ENCODE assay signal across 9 mouse cellular contexts in the genomic region with DNA sequence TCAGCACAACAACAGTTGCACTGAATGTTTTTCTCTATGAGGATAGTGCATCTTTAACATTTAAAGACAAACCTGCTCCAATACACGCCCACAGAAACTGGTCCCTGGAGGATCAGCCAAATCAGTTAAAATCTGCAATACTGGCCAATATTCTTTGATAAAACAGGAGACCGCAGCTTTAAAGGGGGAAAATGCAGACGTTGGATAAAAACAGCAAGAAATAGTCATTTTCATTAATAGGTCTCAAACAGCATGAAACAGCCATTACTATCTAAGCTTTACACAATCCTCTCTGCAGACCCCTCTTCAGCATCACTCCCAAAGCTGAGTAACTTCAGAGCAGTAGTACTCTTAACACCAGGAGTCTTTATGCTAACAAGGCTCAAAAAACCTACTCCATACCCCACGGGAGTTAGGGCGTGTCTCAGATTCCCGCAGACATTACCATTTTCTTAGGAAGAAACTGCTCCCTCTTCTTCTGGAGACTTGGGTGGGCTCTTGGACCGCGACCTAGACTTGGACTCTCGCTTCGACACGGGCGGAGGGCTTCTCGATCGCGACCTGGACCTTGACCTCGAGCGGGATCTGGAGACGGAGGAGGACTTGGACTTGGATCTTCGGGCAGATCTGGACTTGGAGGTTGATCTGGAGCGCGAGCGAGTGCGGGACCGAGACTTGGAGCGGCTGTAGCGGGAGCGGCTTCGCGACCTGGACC. TPM values are rescaled to one million over a fixed set of nuclear protein-coding genes. Genes with fewer than 3 reads are reported as not detected.
DNase-seq lines count a peak whose midpoint lies in the region; ATAC-seq and TF ChIP-seq lines count a peak whose summit lies in the region.
"Had no signal": no experiment of that assay in that cellular context is flagged by ENCODE, and none has a peak within 500 bp of the region (broad histone marks: within the 10 kb centered on the region; RNA-seq: fewer than 3 reads in every experiment).

No protein-coding gene starts in this region.

- ATAC-seq in heart, embryonic 12.5 days (ENCODE audit: insufficient number of reproducible peaks, low FRiP score): no peak
- no peak for ATAC-seq in forebrain, embryonic 11.5 days (replicated peaks; ENCODE audit: low FRiP score)
- ATAC-seq in stomach, embryonic 14.5 days (ENCODE audit: insufficient number of reproducible peaks, insufficient read depth, low FRiP score, low read depth): no peak

- H3K4me1 ChIP-seq in heart, embryonic 12.5 days (replicated peaks): peaks cover 21% of the 10 kb centered on the region
- no peaks in the 10 kb centered on the region for H3K4me1 ChIP-seq in ES-E14 (ENCODE audit: control insufficient read depth in 2 of 2, insufficient read depth in 2 of 2, low read length in 2 of 2, poor library complexity in 1 of 2)
- peaks cover 6% of the 10 kb centered on the region; the same call in 1 of the 2 replicates for H3K4me1 ChIP-seq in forebrain, embryonic 11.5 days (replicated peaks; ENCODE audit: control insufficient read depth, insufficient read depth, low read length)
- H3K4me1 ChIP-seq in limb, embryonic 10.5 days: peaks cover 28% of the 10 kb centered on the region
- peaks cover 12% of the 10 kb centered on the region for H3K4me1 ChIP-seq in stomach, embryonic 14.5 days (ENCODE audit: control insufficient read depth, insufficient read depth, low read length)

- no peaks in the 10 kb centered on the region for H3K27me3 ChIP-seq in heart, embryonic 12.5 days (replicated peaks)
- H3K27me3 ChIP-seq in forebrain, embryonic 11.5 days (ENCODE audit: control insufficient read depth, insufficient read depth, low read length): no peaks in the 10 kb centered on the region
- no peaks in the 10 kb centered on the region for H3K27me3 ChIP-seq in limb, embryonic 10.5 days (ENCODE audit: low read depth, poor library complexity, severe bottlenecking)
- no peaks in the 10 kb centered on the region for H3K27me3 ChIP-seq in stomach, embryonic 14.5 days (ENCODE audit: control insufficient read depth, insufficient read depth, low read length)

- WGBS in heart, embryonic 12.5 days: under 1% methylated on average over 29 of the region's 29 CpGs
- under 1% methylated on average over 29 of the region's 29 CpGs for WGBS in forebrain, embryonic 11.5 days
- WGBS in limb, embryonic 10.5 days: 1% methylated on average over 29 of the region's 29 CpGs
- WGBS in stomach, embryonic 14.5 days: under 1% methylated on average over 29 of the region's 29 CpGs

- peak overlapping the region; percentile 94 for H3K4me3 ChIP-seq in heart, embryonic 12.5 days
- peak overlapping the region; percentile 81 to 94 for H3K4me3 ChIP-seq in ES-E14 (ENCODE audit: insufficient read depth in 1 of 2, low read depth in 1 of 2, low read length in 2 of 2, poor library complexity in 1 of 2, severe bottlenecking in 1 of 2)
- peak overlapping the region; percentile 100 for H3K4me3 ChIP-seq in forebrain, embryonic 11.5 days (ENCODE audit: low read depth, low read length)
- H3K4me3 ChIP-seq in limb, embryonic 10.5 days: peak overlapping the region; percentile 93
- H3K4me3 ChIP-seq in stomach, embryonic 14.5 days (ENCODE audit: low read depth, low read length): peak overlapping the region; percentile 97

- no peaks in the 10 kb centered on the region for H3K9me3 ChIP-seq in heart, embryonic 12.5 days (replicated peaks)
- H3K9me3 ChIP-seq in ES-E14 (ENCODE audit: control insufficient read depth, insufficient read depth, low read depth, low read length): no peaks in the 10 kb centered on the region
- H3K9me3 ChIP-seq in forebrain, embryonic 11.5 days (ENCODE audit: control insufficient read depth, low read length): no peaks in the 10 kb centered on the region
- no peaks in the 10 kb centered on the region for H3K9me3 ChIP-seq in limb, embryonic 10.5 days (replicated peaks)
- no peaks in the 10 kb centered on the region for H3K9me3 ChIP-seq in stomach, embryonic 14.5 days (ENCODE audit: control insufficient read depth, low read depth, low read length)

- H3K36me3 ChIP-seq in heart, embryonic 12.5 days: peaks cover 45% of the 10 kb centered on the region
- H3K36me3 ChIP-seq in ES-E14 (ENCODE audit: control insufficient read depth, insufficient read depth, low read length, poor library complexity, severe bottlenecking): peaks cover 27% of the 10 kb centered on the region
- peaks cover 9% of the 10 kb centered on the region; the same call in 1 of the 2 replicates for H3K36me3 ChIP-seq in forebrain, embryonic 11.5 days (ENCODE audit: control insufficient read depth, insufficient read depth, low read length)
- H3K36me3 ChIP-seq in limb, embryonic 10.5 days: peaks cover 52% of the 10 kb centered on the region
- peaks cover 31% of the 10 kb centered on the region for H3K36me3 ChIP-seq in stomach, embryonic 14.5 days (ENCODE audit: control insufficient read depth, insufficient read depth, low read length)

- peak overlapping the region; percentile 88 for H3K4me2 ChIP-seq in heart, embryonic 12.5 days
- H3K4me2 ChIP-seq in forebrain, embryonic 11.5 days (ENCODE audit: low read depth, low read length, severe bottlenecking): peak overlapping the region; percentile 80
- peak overlapping the region; percentile 80 for H3K4me2 ChIP-seq in stomach, embryonic 14.5 days (replicated peaks; ENCODE audit: low read depth, low read length)

- H3K9ac ChIP-seq in heart, embryonic 12.5 days: peak overlapping the region; percentile 96
- H3K9ac ChIP-seq in ES-E14 (ENCODE audit: insufficient read depth, low read depth, low read length, poor library complexity, severe bottlenecking): peak overlapping the region; percentile 98
- peak overlapping the region; percentile 99 for H3K9ac ChIP-seq in forebrain, embryonic 11.5 days (ENCODE audit: low read length)
- H3K9ac ChIP-seq in stomach, embryonic 14.5 days (replicated peaks; ENCODE audit: low read depth, low read length): peak overlapping the region; percentile 99

- no peak for DNase-seq in heart, adult 9 months (ENCODE audit: low spot score in 2 of 2)
- no peak for DNase-seq in ES-E14 (ENCODE audit: low read depth, low spot score)
- DNase-seq in forebrain, embryonic 11.5 days (ENCODE audit: low spot score): no peak
- no peak for DNase-seq in limb, embryonic 10.5 days (ENCODE audit: low spot score)
- DNase-seq in thymus, postnatal 14 days: no peak
- DNase-seq in ovary, postnatal 10 days (ENCODE audit: low spot score): no peak

- H3K27ac ChIP-seq in heart, embryonic 12.5 days (ENCODE audit: poor library complexity, severe bottlenecking): peak overlapping the region; percentile 99
- H3K27ac ChIP-seq in ES-E14 (ENCODE audit: insufficient read depth, low read depth, low read length, poor library complexity, severe bottlenecking): peak overlapping the region; percentile 91
- H3K27ac ChIP-seq in forebrain, embryonic 11.5 days (ENCODE audit: low read depth, low read length): peak overlapping the region; percentile 99
- H3K27ac ChIP-seq in limb, embryonic 10.5 days: peak overlapping the region; percentile 97
- peak overlapping the region; percentile 98 for H3K27ac ChIP-seq in stomach, embryonic 14.5 days (ENCODE audit: low read length)

- in situ Hi-C loops in ES-E14 (cut with MboI; ENCODE audit: low sequenced_read_pairs in 2 of 2, unreplicated experiment in 2 of 2): no loop called here

TF ChIP-seq in ES-E14, 5 proteins besides CTCF, POLR2A, EP300 and RAD21:
- TF ChIP-seq ZC3H11A (IDR thresholded peaks at IDR 0.05; ENCODE audit: borderline replicate concordance, low read depth, low read length) (no peak), MAFK (IDR thresholded peaks at IDR 0.05; ENCODE audit: insufficient read depth, low read depth, low read length) (no peak; the same call in 1 of the 2 replicates), HCFC1 (IDR thresholded peaks at IDR 0.05; ENCODE audit: borderline replicate concordance, insufficient read depth, low read length) (0 out of 2 replicates have a peak, but pooled peaks have one; percentile 30), ZNF384 (IDR thresholded peaks at IDR 0.05; ENCODE audit: low read depth, low read length) (no peak), CHD2 (IDR thresholded peaks at IDR 0.05; ENCODE audit: low read depth, low read length) (no peak; the same call in 1 of the 2 replicates)

RNA-seq across cellular contexts. Expression of a gene that starts 0.5 kb away (rescaled TPM):
- polyA plus RNA-seq in heart, embryonic 12.5 days (2016; fragmentation: Nextera tagmentation; extraction: Ambion mirVana): 37.6 and 39.9 TPM in 2 replicates
- 21.5 and 26.5 TPM in 2 replicates for total RNA-seq in ES-E14 (2012; rRNA removed)
- polyA plus RNA-seq in forebrain, embryonic 11.5 days (2014; fragmentation: Nextera tagmentation; extraction: Ambion mirVana): 27.9 and 31.0 TPM in 2 replicates
- 17.9 and 22.5 TPM in 2 replicates for polyA plus RNA-seq in limb, embryonic 10.5 days (2016; fragmentation: Nextera tagmentation; extraction: Ambion mirVana)
- polyA plus RNA-seq in stomach, embryonic 14.5 days (2014; fragmentation: Nextera tagmentation; extraction: Ambion mirVana): 38.7 and 40.8 TPM in 2 replicates

RNA-seq across cellular contexts. Expression of a gene that starts 1.2 kb away (rescaled TPM):
- 605 and 640 TPM in 2 replicates for polyA plus RNA-seq in heart, embryonic 12.5 days (2016; fragmentation: Nextera tagmentation; extraction: Ambion mirVana)
- total RNA-seq in ES-E14 (2012; rRNA removed): 361 and 367 TPM in 2 replicates
- 1,008 and 1,039 TPM in 2 replicates for polyA plus RNA-seq in forebrain, embryonic 11.5 days (2014; fragmentation: Nextera tagmentation; extraction: Ambion mirVana)
- polyA plus RNA-seq in limb, embryonic 10.5 days (2016; fragmentation: Nextera tagmentation; extraction: Ambion mirVana): 925 and 971 TPM in 2 replicates
- polyA plus RNA-seq in stomach, embryonic 14.5 days (2014; fragmentation: Nextera tagmentation; extraction: Ambion mirVana): 821 and 918 TPM in 2 replicates

RNA-seq across cellular contexts. Expression of a gene that starts 8.5 kb away (rescaled TPM):
- 76.9 and 77.8 TPM in 2 replicates for polyA plus RNA-seq in heart, embryonic 12.5 days (2016; fragmentation: Nextera tagmentation; extraction: Ambion mirVana)
- total RNA-seq in ES-E14 (2012; rRNA removed): 78.1 and 80.8 TPM in 2 replicates
- 86.8 and 99.5 TPM in 2 replicates for polyA plus RNA-seq in forebrain, embryonic 11.5 days (2014; fragmentation: Nextera tagmentation; extraction: Ambion mirVana)
- polyA plus RNA-seq in limb, embryonic 10.5 days (2016; fragmentation: Nextera tagmentation; extraction: Ambion mirVana): 93.1 and 111 TPM in 2 replicates
- 68.2 and 68.6 TPM in 2 replicates for polyA plus RNA-seq in stomach, embryonic 14.5 days (2014; fragmentation: Nextera tagmentation; extraction: Ambion mirVana)

RNA-seq across cellular contexts. Expression of a gene that starts 8.7 kb away (rescaled TPM):
- polyA plus RNA-seq in heart, embryonic 12.5 days (2016; fragmentation: Nextera tagmentation; extraction: Ambion mirVana): 55.5 and 57.4 TPM in 2 replicates
- 34.4 and 36.6 TPM in 2 replicates for total RNA-seq in ES-E14 (2012; rRNA removed)
- 67.6 and 70.4 TPM in 2 replicates for polyA plus RNA-seq in forebrain, embryonic 11.5 days (2014; fragmentation: Nextera tagmentation; extraction: Ambion mirVana)
- 56.5 and 59.5 TPM in 2 replicates for polyA plus RNA-seq in limb, embryonic 10.5 days (2016; fragmentation: Nextera tagmentation; extraction: Ambion mirVana)
- 68.9 and 71.7 TPM in 2 replicates for polyA plus RNA-seq in stomach, embryonic 14.5 days (2014; fragmentation: Nextera tagmentation; extraction: Ambion mirVana)

RNA-seq across cellular contexts. Expression of a gene that starts 23.9 kb away (rescaled TPM):
- 24.7 and 27.0 TPM in 2 replicates for polyA plus RNA-seq in heart, embryonic 12.5 days (2016; fragmentation: Nextera tagmentation; extraction: Ambion mirVana)
- total RNA-seq in ES-E14 (2012; rRNA removed): 5.8 and 9.4 TPM in 2 replicates
- 16.8 and 19.6 TPM in 2 replicates for polyA plus RNA-seq in forebrain, embryonic 11.5 days (2014; fragmentation: Nextera tagmentation; extraction: Ambion mirVana)
- 13.9 and 14.9 TPM in 2 replicates for polyA plus RNA-seq in limb, embryonic 10.5 days (2016; fragmentation: Nextera tagmentation; extraction: Ambion mirVana)
- 16.5 and 17.4 TPM in 2 replicates for polyA plus RNA-seq in stomach, embryonic 14.5 days (2014; fragmentation: Nextera tagmentation; extraction: Ambion mirVana)
- total RNA-seq: neutrophil, adult 5-6 weeks had no signal
